Mouse (Mus musculus): Measurements from ENCODE around the gene Gm49391.
"Not testable (repeated sequence)": the region's sequence is repeated elsewhere in the genome, so short reads cannot be mapped to it uniquely, and the experiment has no call there.

Gene Gm49391

DNA sequence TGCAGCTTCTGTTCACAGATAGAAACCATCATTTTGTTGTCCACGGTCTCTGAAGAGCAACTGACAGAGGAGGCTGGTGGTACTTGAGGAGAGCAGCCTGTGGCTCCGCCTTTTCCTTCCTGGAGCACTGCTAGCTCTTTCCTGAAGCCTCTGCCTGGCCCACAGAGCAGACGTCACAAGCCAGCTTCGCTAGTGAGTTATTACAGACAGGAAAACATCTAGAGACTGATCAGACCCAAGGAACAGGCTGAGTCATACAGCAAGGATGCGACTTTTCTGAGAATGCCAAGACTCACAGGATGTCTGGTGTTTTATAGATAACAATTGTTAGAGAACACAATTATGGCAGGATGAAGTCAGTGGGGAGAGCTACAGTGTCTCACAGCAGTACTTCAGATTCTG lies at the start of gene Gm49391, which contains the start of gene Ctla2a:
Gene Gm49391 (minus strand): TSS at position 72 of the 402 bp plus-strand sequence.
Gene Ctla2a (minus strand): TSS at position 126 of the 402 bp plus-strand sequence.
- no peak for DNase-seq

- DNase-seq: not testable (repeated sequence)
These were observed 35.9 kb upstream of the Gm49391 start for GRCm38 (mm10) chr13:60972319-60972718.

DNA sequence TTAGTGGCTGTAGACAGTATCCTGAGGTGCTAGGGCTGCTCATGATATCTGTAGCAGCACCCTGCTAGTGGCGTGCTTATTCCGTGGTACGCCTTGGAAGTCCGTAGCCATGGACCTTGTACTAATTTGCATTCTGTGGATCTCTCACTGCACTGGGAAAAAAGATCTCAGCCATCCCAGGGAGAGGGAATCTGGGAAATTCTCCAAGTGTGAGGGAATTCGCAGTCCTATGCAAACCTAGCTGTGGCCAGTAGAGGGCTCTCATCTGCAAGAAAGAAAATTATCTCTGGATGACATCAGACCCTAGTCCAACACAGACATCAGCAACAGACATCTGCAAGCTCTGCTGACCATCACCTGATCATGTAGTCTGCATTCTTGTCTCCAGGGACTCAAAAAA lies 27.6 kb upstream of the Gm49391 start:
- DNase-seq: not testable (repeated sequence)

GRCm38 (mm10) chr13:60961706-60962105 lies 25.3 kb upstream of the Gm49391 start:
- no peak for DNase-seq

GRCm38 (mm10) chr13:60941884-60942283 lies 5.5 kb upstream of the Gm49391 start, which contains the start of gene Tpbpa:
TSS of gene Tpbpa (minus strand) at chr13:60941984.
- not testable (repeated sequence) for DNase-seq

DNA sequence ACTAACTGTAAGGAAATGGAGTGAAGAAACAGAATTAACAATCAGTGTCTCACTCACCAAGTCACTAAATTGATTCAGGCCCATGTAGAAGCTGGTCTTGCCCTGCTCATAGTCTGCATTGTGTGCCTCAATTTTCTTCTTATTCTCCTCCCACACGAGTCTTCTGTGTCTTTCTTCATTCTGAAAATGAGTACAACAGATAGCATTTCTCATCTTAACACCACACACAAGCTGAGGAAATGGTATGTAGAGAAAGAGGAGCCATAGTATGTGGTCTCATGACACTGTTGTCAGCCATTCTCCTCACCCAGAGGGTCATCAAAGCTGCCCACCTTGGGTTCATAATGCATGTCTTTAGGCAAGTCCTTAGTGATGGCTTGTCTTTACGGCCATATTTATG lies 881 bp downstream of the Gm49391 start, which contains the start of gene Gm49393:
Gene Gm49393 (minus strand): TSS at position 101 of the 400 bp plus-strand sequence.
- not testable (repeated sequence) for DNase-seq

DNA sequence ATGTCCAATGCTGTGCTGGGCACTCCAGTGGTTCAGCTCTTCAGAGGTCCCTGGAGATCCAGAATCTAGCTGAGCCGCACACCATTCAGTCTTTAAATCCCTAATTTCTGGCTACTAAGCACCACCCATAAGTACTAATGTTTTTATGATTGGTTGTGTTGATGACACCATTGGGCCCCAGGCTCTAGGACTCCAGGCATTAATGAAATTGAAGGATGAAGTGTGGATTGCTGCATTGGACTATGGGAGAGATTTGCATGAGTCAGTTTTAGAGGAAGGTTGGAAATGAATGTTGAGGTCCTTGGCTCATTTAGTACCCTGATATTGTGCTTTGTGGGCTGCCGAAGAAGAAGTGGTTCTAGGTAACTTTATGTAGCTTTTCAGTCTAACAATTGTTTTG lies 31.6 kb downstream of the Gm49391 start, which contains the start of gene Tpbpb:
Gene Tpbpb (minus strand): TSS at position 101 of the 400 bp plus-strand sequence.
- DNase-seq: not testable (repeated sequence)

DNA sequence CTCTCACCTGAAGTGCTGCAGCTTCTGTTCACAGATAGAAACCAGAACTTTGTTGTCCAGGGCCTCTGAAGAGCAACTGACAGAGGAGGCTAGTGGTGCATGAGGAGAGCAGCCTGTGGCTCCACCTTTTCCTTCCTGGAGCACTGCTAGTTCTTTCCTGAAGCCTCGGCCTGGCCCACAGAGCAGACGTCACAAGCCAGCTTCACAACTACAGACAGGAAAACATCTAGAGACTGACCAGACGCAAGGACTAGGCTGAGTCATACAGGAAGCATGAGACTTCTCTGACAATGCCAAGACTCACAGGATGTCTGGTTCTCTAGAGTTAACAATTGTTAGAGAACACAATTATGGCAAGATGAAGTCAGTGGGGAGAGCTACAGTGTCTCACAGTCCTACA lies 39.0 kb downstream of the Gm49391 start, which contains the start of gene Ctla2b:
Gene Ctla2b (minus strand): TSS at position 120 of the 400 bp plus-strand sequence.
- DNase-seq: no peak

GRCm38 (mm10) chr13:60896794-60897193 lies 39.6 kb downstream of the Gm49391 start, which contains the start of gene Gm49392:
TSS of gene Gm49392 (minus strand) at chr13:60896894.
- DNase-seq: not testable (repeated sequence)

DNA sequence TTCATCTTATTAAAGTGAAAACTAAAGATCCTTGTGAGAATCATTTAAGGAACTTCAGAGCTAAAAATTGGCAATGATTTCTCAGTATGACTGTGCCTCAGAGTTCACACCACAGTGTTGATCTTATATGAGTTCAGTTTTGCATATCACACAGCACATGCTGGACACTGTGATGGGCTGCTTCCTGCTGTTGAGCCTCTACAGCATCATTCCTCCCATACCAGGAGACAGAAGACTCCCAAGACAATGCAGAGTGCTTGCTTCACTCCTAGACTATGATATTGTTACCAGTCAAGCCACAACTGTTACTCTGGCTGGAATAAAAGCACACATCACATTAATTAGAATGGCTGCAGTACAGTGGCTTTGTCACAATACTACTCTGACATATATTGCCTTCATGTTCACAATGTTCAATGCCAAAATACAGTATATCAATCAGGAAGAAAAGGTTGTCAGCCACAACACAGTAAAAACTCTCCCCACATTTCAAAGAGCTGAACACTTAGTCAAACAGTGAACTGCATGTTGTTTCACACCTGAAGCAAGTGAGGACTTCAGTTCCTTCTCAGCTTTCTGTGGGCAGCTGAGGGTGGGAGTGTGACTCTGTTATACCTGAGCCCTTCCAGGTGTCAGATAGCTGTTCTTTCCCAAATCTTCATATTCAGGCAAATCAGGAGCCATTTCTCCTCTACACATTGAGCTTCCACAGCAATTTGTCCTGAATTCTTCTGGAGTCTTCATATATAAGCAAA lies 40.8 kb downstream of the Gm49391 start:
- no peak for DNase-seq

DNA sequence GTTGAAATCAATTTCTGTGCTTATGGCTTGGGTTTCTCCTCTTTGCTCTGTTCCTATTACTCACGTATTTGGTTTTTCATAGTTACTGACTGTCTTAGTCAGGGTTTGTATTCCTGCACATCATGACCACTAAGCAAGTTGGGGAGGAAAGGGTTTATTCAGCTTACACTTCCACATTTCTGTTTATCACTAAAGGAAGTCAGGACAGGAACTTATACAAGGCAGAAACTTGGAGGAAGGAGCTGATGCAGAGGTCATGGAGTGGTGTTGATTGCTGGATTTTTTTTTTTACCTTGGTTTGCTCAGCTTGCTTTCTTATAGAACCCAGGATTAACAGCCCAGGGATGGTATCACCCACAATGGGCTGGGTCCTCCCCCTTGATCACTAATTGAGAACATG lies 44.1 kb downstream of the Gm49391 start:
- no peak for DNase-seq

DNA sequence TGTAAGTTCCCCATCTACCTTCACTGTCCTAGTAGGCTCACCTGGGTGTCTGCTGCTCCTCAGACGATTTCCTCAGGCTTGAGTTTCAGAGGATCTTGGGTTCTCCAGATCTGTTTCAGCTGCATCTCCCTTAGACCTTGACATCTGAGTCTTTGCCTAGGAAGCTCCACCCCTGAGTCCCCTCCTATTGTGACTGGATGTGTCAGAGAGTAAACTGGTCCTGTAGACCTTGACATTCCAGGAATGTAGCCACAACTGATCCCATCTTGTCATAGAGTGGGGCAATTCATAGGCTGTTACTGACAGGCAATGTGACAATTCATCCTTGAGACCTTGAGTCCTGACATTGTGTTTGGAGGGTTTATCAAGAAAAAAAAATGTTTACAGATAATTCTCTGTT lies 72.1 kb downstream of the Gm49391 start, which contains the start of gene 4930486L24Rik:
Gene 4930486L24Rik (minus strand): TSS at position 195 of the 400 bp plus-strand sequence.
- DNase-seq: no peak

GRCm38 (mm10) chr13:60848241-60849120 lies 87.9 kb downstream of the Gm49391 start:
- DNase-seq: no peak
